14 mouse cellular contexts compared by ENCODE assay signal in genomic region chr10:20568630-20569029, GRCm38 (mm10).
DNase-seq lines count a peak whose midpoint lies in the region; ATAC-seq and TF ChIP-seq lines count a peak whose summit lies in the region.
"Had no signal": no experiment of that assay in that cellular context is flagged by ENCODE, and none has a peak within 500 bp of the region (broad histone marks: within the 10 kb centered on the region; RNA-seq: fewer than 3 reads in every experiment).

No protein-coding gene starts in this region.

- H3K27me3 ChIP-seq in heart, embryonic 12.5 days (replicated peaks), result no peaks in the 10 kb centered on the region
- H3K27me3 ChIP-seq in heart, embryonic 10.5 days (ENCODE audit: insufficient read depth, poor library complexity, severe bottlenecking), result no peaks in the 10 kb centered on the region
- no peaks in the 10 kb centered on the region for H3K27me3 ChIP-seq in intestine, postnatal 0 days (replicated peaks; ENCODE audit: control insufficient read depth, insufficient read depth, low read length)
- no peaks in the 10 kb centered on the region for H3K27me3 ChIP-seq in intestine, embryonic 15.5 days (replicated peaks)
- no peaks in the 10 kb centered on the region for H3K27me3 ChIP-seq in limb, embryonic 14.5 days (ENCODE audit: control insufficient read depth, insufficient read depth, low read length)
- H3K27me3 ChIP-seq: hindbrain, embryonic 12.5 days; midbrain, embryonic 13.5 days had no signal

- no peak overlapping the region for H3K4me2 ChIP-seq in heart, embryonic 12.5 days
- no peak overlapping the region for H3K4me2 ChIP-seq in intestine, postnatal 0 days (replicated peaks; ENCODE audit: low read depth)
- H3K4me2 ChIP-seq in intestine, embryonic 15.5 days (replicated peaks), result no peak overlapping the region
- no peak overlapping the region for H3K4me2 ChIP-seq in limb, embryonic 14.5 days (replicated peaks; ENCODE audit: low read depth, low read length, severe bottlenecking)
- H3K4me2 ChIP-seq: hindbrain, embryonic 12.5 days; midbrain, embryonic 13.5 days had no signal

- no peak for ATAC-seq in heart, embryonic 12.5 days (ENCODE audit: insufficient number of reproducible peaks, low FRiP score)
- ATAC-seq in intestine, postnatal 0 days, result peak; percentile 57; the same call in 1 of the 2 replicates
- ATAC-seq in intestine, embryonic 15.5 days, result no peak
- ATAC-seq in limb, embryonic 14.5 days (ENCODE audit: low FRiP score, low read depth), result no peak
- no peak for ATAC-seq in megakaryocyte-erythroid progenitor cell, adult 5-6 weeks (replicated peaks; ENCODE audit: low FRiP score, low TSS enrichment, poor library complexity, severe bottlenecking)
- ATAC-seq: midbrain, embryonic 13.5 days had no signal

- 36% methylated on average over 6 of the region's 6 CpGs for WGBS in heart, embryonic 12.5 days
- WGBS in heart, embryonic 10.5 days, result 74% methylated on average over 6 of the region's 6 CpGs
- 48% methylated on average over 6 of the region's 6 CpGs for WGBS in intestine, postnatal 0 days
- WGBS in intestine, embryonic 15.5 days, result 83% methylated on average over 6 of the region's 6 CpGs
- WGBS in limb, embryonic 14.5 days, result 47% methylated on average over 6 of the region's 6 CpGs

- DNase-seq in heart, embryonic 10.5 days (ENCODE audit: low spot score), result no peak
- peak; percentile 17 for DNase-seq in lung, postnatal 10 days
- DNase-seq in lung, adult 18-20 months, result no peak
- peak; percentile 75 for DNase-seq in limb, embryonic 14.5 days (ENCODE audit: low spot score)
- DNase-seq: adrenal gland, postnatal 36 days; cerebellum, postnatal 25 days; gastrocnemius, postnatal 36 days; layer of hippocampus, adult 9-11 months had no signal

- TF ChIP-seq CTCF in intestine, postnatal 0 days (IDR thresholded peaks at IDR 0.05; ENCODE audit: low read depth), result no peak

- H3K4me1 ChIP-seq in heart, embryonic 12.5 days (replicated peaks), result peaks cover 16% of the 10 kb centered on the region
- peaks cover 4% of the 10 kb centered on the region; the same call in 1 of the 2 replicates for H3K4me1 ChIP-seq in heart, embryonic 10.5 days
- no peaks in the 10 kb centered on the region; the same call in 1 of the 2 replicates for H3K4me1 ChIP-seq in intestine, postnatal 0 days (replicated peaks; ENCODE audit: control insufficient read depth, insufficient read depth, low read length)
- H3K4me1 ChIP-seq in intestine, embryonic 15.5 days (replicated peaks), result no peaks in the 10 kb centered on the region
- H3K4me1 ChIP-seq in limb, embryonic 14.5 days (ENCODE audit: control insufficient read depth, insufficient read depth, low read length), result peaks cover 10% of the 10 kb centered on the region; the same call in 1 of the 2 replicates
- H3K4me1 ChIP-seq: hindbrain, embryonic 12.5 days; midbrain, embryonic 13.5 days had no signal

- H3K27ac ChIP-seq in heart, embryonic 12.5 days (ENCODE audit: poor library complexity, severe bottlenecking), result peak overlapping the region; percentile 54; the same call in 1 of the 2 replicates
- H3K27ac ChIP-seq in heart, embryonic 10.5 days, result no peak overlapping the region
- H3K27ac ChIP-seq in intestine, postnatal 0 days (ENCODE audit: low read depth, low read length), result no peak overlapping the region
- H3K27ac ChIP-seq in intestine, embryonic 15.5 days, result no peak overlapping the region
- no peak overlapping the region for H3K27ac ChIP-seq in limb, embryonic 14.5 days (replicated peaks; ENCODE audit: low read depth, low read length)
- H3K27ac ChIP-seq: hindbrain, embryonic 12.5 days; midbrain, embryonic 13.5 days had no signal

- no peaks in the 10 kb centered on the region for H3K36me3 ChIP-seq in heart, embryonic 12.5 days
- no peaks in the 10 kb centered on the region for H3K36me3 ChIP-seq in heart, embryonic 10.5 days
- H3K36me3 ChIP-seq in intestine, postnatal 0 days (ENCODE audit: control insufficient read depth, insufficient read depth), result no peaks in the 10 kb centered on the region
- H3K36me3 ChIP-seq in intestine, embryonic 15.5 days, result no peaks in the 10 kb centered on the region
- no peaks in the 10 kb centered on the region for H3K36me3 ChIP-seq in limb, embryonic 14.5 days (ENCODE audit: control insufficient read depth, insufficient read depth, low read length)
- H3K36me3 ChIP-seq: hindbrain, embryonic 12.5 days; midbrain, embryonic 13.5 days had no signal

- H3K9ac ChIP-seq in heart, embryonic 12.5 days, result no peak overlapping the region
- no peak overlapping the region for H3K9ac ChIP-seq in intestine, postnatal 0 days (ENCODE audit: low read depth, low read length)
- H3K9ac ChIP-seq in intestine, embryonic 15.5 days, result no peak overlapping the region
- H3K9ac ChIP-seq in limb, embryonic 14.5 days (ENCODE audit: low read depth, low read length, severe bottlenecking), result no peak overlapping the region
- H3K9ac ChIP-seq: hindbrain, embryonic 12.5 days; midbrain, embryonic 13.5 days had no signal

- H3K4me3 ChIP-seq in heart, embryonic 12.5 days, result no peak overlapping the region
- no peak overlapping the region for H3K4me3 ChIP-seq in heart, embryonic 10.5 days
- no peak overlapping the region for H3K4me3 ChIP-seq in intestine, postnatal 0 days (ENCODE audit: low read depth, low read length)
- no peak overlapping the region for H3K4me3 ChIP-seq in intestine, embryonic 15.5 days (replicated peaks)
- no peak overlapping the region for H3K4me3 ChIP-seq in limb, embryonic 14.5 days (replicated peaks; ENCODE audit: low read length)
- H3K4me3 ChIP-seq: hindbrain, embryonic 12.5 days; midbrain, embryonic 13.5 days had no signal

- no peak for TF ChIP-seq POLR2A in limb, embryonic 14.5 days (IDR thresholded peaks at IDR 0.05; ENCODE audit: borderline replicate concordance, extremely low read depth, insufficient read depth, insufficient read length)

- H3K9me3 ChIP-seq in heart, embryonic 12.5 days (replicated peaks), result no peaks in the 10 kb centered on the region
- H3K9me3 ChIP-seq in heart, embryonic 10.5 days, result no peaks in the 10 kb centered on the region
- no peaks in the 10 kb centered on the region for H3K9me3 ChIP-seq in intestine, postnatal 0 days (ENCODE audit: control insufficient read depth)
- no peaks in the 10 kb centered on the region for H3K9me3 ChIP-seq in intestine, embryonic 15.5 days
- H3K9me3 ChIP-seq in limb, embryonic 14.5 days (ENCODE audit: control insufficient read depth, low read length), result no peaks in the 10 kb centered on the region
- H3K9me3 ChIP-seq: hindbrain, embryonic 12.5 days; midbrain, embryonic 13.5 days had no signal

Comparison
In these comparisons a context has a peak if more than half of its experiments do, and no peak if none do; other contexts are left out.
1. DNase-seq: peak in lung, postnatal 10 days (single experiment) and limb, embryonic 14.5 days (single experiment); none in heart, embryonic 10.5 days (single experiment) and lung, adult 18-20 months (0 of 2).